Mouse (Mus musculus) thymus, postnatal 4 days (tissue): ENCODE results near the gene Zfp282.
A peak's percentile ranks its signal among the peaks of the same experiment; 100 is the strongest.

Experiments used
- DNase-seq: peaks from one replicate; pipeline ENCODE4 v3.0.0; 2021

Gene Zfp282

GRCm38 (mm10) chr6:47903587-47903986 is 26.6 kb downstream of the Zfp282 start:
- DNase-seq, result no peak

- DNase-seq, result no peak
Observed at GRCm38 (mm10) chr6:47904361-47904760, 27.4 kb downstream of the Zfp282 start.

- DNase-seq, result no peak
Observed at GRCm38 (mm10) chr6:47904917-47905695, 28.1 kb downstream of the Zfp282 start.

GRCm38 (mm10) chr6:47906326-47906725 is 29.3 kb downstream of the Zfp282 start:
- no peak for DNase-seq

GRCm38 (mm10) chr6:47909007-47909406 is 32.0 kb downstream of the Zfp282 start:
- no peak for DNase-seq

GRCm38 (mm10) chr6:47911650-47912049 is 34.6 kb downstream of the Zfp282 start:
- no peak for DNase-seq

- DNase-seq, result no peak
Observed at GRCm38 (mm10) chr6:47912991-47913390, 36.0 kb downstream of the Zfp282 start.

- no peak for DNase-seq
Observed at GRCm38 (mm10) chr6:47917051-47917450, 40.0 kb downstream of the Zfp282 start.

- DNase-seq, result no peak
Observed at GRCm38 (mm10) chr6:47918768-47919274, 41.8 kb downstream of the Zfp282 start.

- DNase-seq, result no peak
Observed at GRCm38 (mm10) chr6:47919646-47920446, 42.8 kb downstream of the Zfp282 start.

- peak; percentile 92 for DNase-seq
Observed at GRCm38 (mm10) chr6:47920447-47921340, 43.7 kb downstream of the Zfp282 start, which contains the start of gene Zfp212. Gene Zfp212 (plus strand): TSS chr6:47920476.

GRCm38 (mm10) chr6:47942461-47942860 is 65.5 kb downstream of the Zfp282 start:
- DNase-seq, result no peak

- peak; percentile 85 for DNase-seq
Observed at GRCm38 (mm10) chr6:47943021-47943691, 66.2 kb downstream of the Zfp282 start.

- no peak for DNase-seq
Observed at GRCm38 (mm10) chr6:47943721-47944120, 66.7 kb downstream of the Zfp282 start.

- no peak for DNase-seq
Observed at GRCm38 (mm10) chr6:47947388-47947787, 70.4 kb downstream of the Zfp282 start.

- DNase-seq, result peak; percentile 95
Observed at GRCm38 (mm10) chr6:47953191-47953726, 76.3 kb downstream of the Zfp282 start, which contains the start of gene Zfp956. Gene Zfp956 (plus strand): TSS chr6:47953390.

- DNase-seq, result no peak
Observed at GRCm38 (mm10) chr6:47954425-47954824, 77.4 kb downstream of the Zfp282 start.

- DNase-seq, result no peak
Observed at GRCm38 (mm10) chr6:47957816-47958215, 80.8 kb downstream of the Zfp282 start.
